Mouse (Mus musculus) A20 (cell line): ENCODE data around the gene Eef1akmt3.
"Not testable (repeated sequence)": the region's sequence is repeated elsewhere in the genome, so short reads cannot be mapped to it uniquely, and the experiment has no call there.

Experiments
- DNase-seq: peaks from one replicate; pipeline ENCODE4 v3.0.0-alpha.2; 2011; ENCODE audit warnings: low read depth, low spot score

Gene Eef1akmt3

DNA sequence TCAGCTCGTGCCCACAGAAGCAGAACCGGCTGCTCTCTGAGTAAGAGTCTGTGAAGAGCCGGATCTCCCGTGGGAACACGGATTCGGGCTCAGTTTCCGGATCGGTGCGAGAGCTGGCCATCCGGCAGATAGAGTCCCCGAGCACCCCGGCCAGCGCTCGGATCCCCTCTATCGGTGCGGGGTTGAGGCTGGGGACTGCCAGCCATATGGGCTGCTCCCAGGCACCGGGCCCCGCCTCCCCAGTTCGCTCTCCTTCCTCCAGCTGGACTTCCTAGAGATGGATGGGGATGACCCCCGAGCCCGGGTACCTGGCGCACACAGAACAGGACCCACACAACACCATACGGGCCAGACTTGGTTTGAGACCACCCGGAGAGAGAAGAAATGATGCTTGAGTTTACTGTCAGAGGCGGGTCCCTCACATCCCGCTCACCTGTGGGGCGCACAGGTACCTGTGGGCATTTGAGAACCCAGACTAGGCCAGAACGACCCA is at the start of gene Eef1akmt3, which contains the start of gene Mettl1:
TSS of gene Eef1akmt3 (minus strand) at position 240 of the 493 bp plus-strand sequence.
TSS of gene Mettl1 (plus strand) at position 141 of the 493 bp plus-strand sequence.
- DNase-seq, result no peak

GRCm38 (mm10) chr10:127090560-127091411 is 49.5 kb upstream of the Eef1akmt3 start:
- DNase-seq, result no peak

DNA sequence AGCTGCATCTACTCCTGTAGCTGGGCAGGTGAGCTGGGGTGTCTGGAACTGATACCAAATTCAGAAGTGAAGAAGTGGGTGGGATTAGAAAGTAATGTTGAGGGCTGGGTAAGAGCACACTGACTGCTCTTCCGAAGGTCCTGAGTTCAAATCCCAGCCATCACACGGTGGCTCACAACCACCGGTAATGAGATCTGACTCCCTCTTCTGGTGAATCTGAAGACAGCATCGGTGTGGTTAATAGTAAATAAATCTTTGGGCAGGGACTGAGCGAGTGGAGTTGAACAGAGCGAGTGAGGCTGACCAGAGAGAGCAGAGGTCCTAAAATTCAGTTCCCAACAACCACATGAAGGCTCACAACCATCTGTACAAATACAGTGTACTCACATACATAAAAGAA is 44.3 kb upstream of the Eef1akmt3 start:
- no peak for DNase-seq

DNA sequence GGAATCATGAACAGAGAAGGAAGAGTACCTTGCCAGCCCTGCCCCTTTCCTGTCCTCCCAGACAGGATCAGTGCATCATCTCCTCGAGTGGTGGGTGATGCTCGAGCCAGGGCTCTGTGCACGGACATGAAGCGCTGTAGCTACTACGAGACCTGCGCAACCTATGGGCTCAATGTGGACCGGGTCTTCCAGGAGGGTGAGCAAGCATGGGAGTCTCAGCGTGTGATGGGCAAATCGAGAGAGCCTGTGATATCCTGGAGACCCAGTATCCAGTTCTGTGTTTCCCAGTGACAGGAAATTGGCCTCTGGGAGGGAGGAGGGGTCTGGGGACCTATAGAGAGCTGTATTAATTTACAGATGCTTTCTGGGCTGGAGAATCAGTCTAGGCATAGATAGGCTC is 43.7 kb upstream of the Eef1akmt3 start:
- no peak for DNase-seq

DNA sequence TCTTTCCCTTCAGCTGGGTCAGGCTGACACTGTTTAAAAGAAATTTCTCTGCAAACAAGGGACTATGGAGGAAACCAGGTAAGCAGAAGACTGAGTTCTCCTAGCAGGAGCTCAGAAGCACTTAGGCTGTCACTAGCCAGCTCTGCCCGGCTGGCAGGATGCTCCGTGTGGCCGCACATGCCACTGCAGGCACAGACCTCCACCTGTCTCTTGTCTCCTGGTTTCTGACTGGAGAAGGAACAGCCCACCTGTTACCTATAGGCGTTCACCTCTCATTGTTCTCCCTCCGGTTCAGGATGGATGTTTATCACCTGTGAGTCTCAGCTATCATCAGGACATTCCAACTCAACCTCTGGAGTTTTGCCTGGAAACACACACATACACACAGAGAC is 42.6 kb upstream of the Eef1akmt3 start:
- no peak for DNase-seq

DNA sequence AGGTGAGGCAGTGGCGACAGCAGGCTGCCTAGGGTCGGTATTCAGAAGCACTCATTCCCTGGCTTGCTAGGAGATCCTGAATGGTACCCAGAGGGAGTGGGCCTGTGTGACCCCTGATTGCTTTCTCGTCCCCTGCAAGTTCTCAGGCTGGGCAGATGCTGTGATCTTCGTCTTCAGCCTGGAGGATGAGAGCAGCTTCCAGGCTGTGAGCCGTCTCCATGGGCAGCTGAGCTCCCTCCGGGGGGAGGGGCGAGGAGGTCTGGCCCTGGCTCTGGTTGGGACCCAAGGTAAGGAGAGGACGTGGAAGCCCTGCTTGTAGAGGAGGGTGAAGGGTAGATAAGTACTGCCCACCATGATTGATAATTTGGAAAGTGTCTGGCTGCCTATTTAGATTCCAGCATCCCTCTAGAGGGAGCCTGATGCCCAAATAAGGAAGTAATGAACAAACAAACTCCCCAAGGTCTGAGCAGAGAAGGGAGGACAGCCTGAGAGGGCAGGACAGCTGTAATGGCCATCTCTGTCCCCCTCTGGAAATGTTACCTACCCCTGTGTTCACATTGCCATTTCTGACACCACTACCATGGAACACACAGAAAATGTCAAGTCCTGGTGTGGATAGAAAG is 42.1 kb upstream of the Eef1akmt3 start:
- no peak for DNase-seq

DNA sequence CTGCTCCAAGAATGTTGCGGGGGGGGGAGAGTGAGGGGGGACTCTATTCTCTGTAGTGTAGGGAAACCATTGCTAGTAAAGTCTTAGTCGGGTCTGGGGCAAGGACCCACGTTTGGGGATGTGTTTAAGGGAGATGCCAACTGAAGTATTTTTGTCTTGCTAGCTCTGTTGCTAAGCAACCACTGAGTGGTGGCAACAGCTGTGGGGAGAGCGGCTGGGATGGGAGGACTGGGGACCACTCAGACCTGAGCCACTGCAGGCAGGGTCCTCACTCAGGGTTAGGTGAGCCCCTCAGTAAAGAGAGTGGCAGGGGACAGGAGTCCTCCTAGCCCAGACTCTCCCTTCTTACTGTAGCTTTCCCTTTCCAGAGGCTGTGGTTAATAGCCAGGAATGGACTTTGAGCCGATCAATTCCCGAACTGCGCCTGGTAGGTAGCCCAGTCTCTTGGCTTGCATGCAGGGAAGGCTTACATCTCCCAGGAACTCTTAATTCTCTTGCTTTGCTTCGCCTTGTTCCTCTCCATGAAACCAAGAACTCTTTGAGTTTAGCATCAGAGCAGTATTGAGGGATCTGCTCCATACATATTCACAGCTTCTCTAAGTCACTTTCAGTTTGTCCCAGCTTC is 40.8 kb upstream of the Eef1akmt3 start:
- DNase-seq, result no peak

GRCm38 (mm10) chr10:127080901-127081780 is 39.8 kb upstream of the Eef1akmt3 start:
- DNase-seq, result no peak

DNA sequence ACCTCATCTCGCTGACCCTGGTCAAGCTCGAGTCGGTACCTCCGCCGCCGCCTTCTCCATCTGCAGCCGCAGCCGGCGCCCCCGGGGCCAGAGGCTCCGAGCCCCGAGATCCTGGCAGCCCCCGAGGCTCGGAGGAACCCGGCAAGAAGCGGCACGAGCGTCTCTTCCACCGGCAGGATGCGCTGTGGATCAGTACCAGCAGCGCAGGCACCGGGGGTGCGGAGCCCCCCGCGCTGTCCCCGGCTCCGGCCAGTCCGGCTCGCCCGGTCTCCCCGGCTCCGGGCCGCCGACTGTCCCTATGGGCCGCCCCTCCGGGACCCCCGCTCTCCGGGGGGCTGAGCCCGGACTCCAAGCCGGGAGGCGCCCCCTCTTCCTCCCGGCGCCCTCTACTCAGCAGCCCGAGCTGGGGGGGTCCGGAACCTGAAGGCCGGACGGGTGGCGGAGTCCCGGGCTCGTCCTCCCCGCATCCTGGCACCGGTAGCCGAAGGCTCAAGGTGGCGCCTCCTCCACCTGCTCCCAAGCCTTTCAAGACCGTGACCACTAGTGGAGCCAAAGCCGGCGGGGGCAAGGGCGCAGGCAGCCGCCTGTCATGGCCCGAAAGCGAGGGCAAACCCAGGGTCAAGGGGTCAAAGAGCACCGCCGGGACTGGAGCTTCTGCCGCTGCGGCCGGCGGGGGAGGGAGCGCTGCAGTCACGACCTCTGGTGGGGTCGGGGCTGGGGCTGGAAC is 38.5 kb upstream of the Eef1akmt3 start:
- DNase-seq, result no peak

DNA sequence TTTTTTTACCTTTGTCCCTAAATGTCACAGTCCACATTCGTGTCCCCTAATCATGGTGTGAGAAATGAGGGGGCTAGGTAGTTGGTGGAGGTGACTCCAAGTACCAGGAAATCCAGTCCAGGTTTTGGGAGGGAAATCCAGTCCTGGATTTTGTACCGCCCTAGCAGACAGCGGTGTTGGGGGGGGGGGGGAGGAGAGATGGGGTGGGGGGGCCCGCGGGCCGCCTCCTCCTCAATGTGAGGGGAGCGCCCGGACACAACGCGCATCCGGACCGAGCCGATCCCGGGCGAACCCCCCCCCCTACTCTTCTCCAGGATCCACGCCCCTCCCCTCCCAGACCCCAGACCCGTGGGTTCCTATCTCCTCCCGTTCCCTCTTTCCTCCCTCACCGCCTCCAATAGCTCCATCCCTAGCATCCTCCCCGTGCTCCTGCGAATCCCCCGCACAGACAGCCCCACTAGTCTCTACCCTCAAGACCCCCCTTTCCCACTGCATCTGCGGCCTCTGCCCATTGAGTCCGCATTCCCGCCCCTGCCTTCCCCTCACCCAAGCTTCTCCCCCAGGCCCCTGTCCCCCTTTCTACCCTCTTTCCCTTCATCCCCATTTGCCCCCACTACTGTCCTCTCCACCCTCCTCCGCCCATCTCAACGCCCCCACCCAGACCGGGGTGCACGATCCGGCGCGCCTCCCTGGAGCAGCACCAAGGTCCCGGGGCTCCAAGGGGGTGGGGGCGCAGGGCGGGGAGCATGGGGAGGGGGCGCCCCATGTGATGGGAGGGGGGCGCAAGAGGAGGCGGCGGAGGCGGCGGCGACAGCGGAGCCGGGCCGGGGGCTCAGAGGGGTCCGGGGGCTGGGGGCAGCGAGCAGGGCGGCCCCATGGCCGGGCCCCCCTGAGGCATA is 37.6 kb upstream of the Eef1akmt3 start:
- DNase-seq, result no peak

- DNase-seq, result no peak
These were observed 36.8 kb upstream of the Eef1akmt3 start for GRCm38 (mm10) chr10:127078001-127078676.

GRCm38 (mm10) chr10:127077515-127077914 is 36.2 kb upstream of the Eef1akmt3 start:
- DNase-seq, result no peak

GRCm38 (mm10) chr10:127076082-127076481 is 34.8 kb upstream of the Eef1akmt3 start:
- peak; percentile 39 for DNase-seq

GRCm38 (mm10) chr10:127075651-127076050 is 34.3 kb upstream of the Eef1akmt3 start:
- DNase-seq, result peak; percentile 16

DNA sequence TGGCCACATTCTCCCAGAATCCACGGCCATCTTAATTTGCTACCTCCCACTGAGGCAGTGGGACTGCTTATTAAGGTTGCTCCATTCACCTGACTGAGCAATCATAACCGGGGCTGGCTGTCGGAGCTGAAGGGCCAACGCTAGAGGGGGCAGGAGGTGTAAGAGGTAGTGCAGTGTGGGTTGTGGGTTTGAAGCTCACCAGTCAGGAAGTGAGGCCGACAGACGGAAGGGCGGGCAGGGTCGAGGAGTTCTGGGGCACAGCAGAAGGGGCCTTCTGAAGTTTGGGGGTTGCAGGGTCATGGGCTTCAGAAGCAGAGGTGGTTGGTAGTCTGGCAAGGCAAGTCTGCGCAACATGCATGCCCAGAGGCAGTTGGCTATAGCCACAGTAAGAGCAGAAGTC is 33.8 kb upstream of the Eef1akmt3 start, which contains the start of gene Agap2:
TSS of gene Agap2 (plus strand) at position 205 of the 400 bp plus-strand sequence.
- peak; percentile 83 for DNase-seq

DNA sequence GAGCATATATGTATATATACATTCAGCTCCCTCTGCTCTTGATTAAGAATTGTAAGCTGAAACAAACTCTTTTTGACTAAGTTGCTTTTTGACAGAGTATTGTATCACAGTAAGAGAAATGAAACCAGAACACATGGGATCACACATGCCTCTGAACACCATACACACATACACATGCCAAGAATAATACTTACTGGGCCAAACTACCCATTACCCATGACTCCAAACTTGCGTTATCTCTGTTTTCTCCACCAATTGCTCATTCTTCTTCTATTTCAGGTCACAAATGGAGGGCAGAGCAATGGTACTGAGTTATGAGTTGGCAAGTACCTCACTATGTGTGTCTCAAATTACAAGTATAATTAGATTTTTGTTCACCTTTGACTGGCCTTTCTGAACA is 32.7 kb upstream of the Eef1akmt3 start:
- DNase-seq, result no peak

DNA sequence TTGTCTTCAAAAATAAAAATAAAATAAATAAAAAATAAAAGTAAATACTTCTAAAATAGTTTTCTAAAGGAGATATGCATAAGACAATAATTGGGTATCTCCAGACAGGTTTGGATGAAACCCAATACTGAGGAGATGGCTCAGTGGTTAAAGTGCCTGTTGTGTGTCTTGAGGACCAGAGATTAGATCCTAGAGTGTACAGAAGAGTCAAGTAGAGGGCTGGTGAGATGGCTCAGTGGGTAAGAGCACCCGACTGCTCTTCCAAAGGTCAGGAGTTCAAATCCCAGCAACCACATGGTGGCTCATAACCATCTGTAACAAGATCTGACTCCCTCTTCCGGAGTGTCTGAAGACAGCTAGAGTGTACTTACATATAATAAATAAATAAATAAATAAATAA is 31.7 kb upstream of the Eef1akmt3 start:
- not testable (repeated sequence) for DNase-seq

- DNase-seq, result not testable (repeated sequence)
These were observed 31.0 kb upstream of the Eef1akmt3 start for GRCm38 (mm10) chr10:127072270-127072669.

- DNase-seq, result no peak
These were observed 29.9 kb upstream of the Eef1akmt3 start for GRCm38 (mm10) chr10:127071203-127071602.
